Mouse (Mus musculus): Measurements from ENCODE around the gene Rhbdd3.

GRCm38 (mm10) chr11:5058783-5059182 lies 39.9 kb upstream of the Rhbdd3 start:
- TF ChIP-seq CTCF (IDR thresholded peaks at IDR 0.05; ENCODE audit: low read depth, low read length) (no peak), EP300 (IDR thresholded peaks at IDR 0.05; ENCODE audit: insufficient read depth, low read depth, low read length) (no peak)

All from ES-Bruce4 (cell line).